Mouse (Mus musculus) forebrain, embryonic 11.5 days (tissue): ENCODE results near the gene Sirt2. TPM values are rescaled to one million over a fixed set of nuclear protein-coding genes. Genes with fewer than 3 reads are reported as not detected.

Source experiments
- ATAC-seq: fragments of 200-750 bp; cut with Nextera tagmentation; replicated peaks from 2 replicates; pipeline ENCODE4 v1.8.0; 2017; ENCODE audit warnings: moderate TSS enrichment; ENCODE audit not compliant: low FRiP score
- DNase-seq: peaks from one replicate; pipeline ENCODE4 v3.0.0-alpha.2; 2017; ENCODE audit warnings: low spot score
- H3K27ac ChIP-seq: fragments of 300-500 bp; sonication (generic); 2 replicates; pipeline ENCODE4 v1.5.1; 2014; ENCODE audit warnings: low read depth, low read length
- H3K27me3 ChIP-seq: fragments of 300-500 bp; sonication (generic); 2 replicates; pipeline ENCODE4 v1.6.1; 2014; ENCODE audit warnings: mild to moderate bottlenecking, low read length, mixed read lengths; ENCODE audit not compliant: control insufficient read depth, insufficient read depth
- H3K36me3 ChIP-seq: fragments of 300-500 bp; sonication (generic); 2 replicates; pipeline ENCODE4 v1.6.1; 2014; ENCODE audit warnings: mild to moderate bottlenecking, low read length, moderate library complexity, mixed read lengths; ENCODE audit not compliant: control insufficient read depth, insufficient read depth
- H3K4me1 ChIP-seq: fragments of 300-500 bp; sonication (generic); replicated peaks from 2 replicates; pipeline ENCODE4 v1.6.1; 2014; ENCODE audit warnings: low read length, mixed read lengths; ENCODE audit not compliant: control insufficient read depth, insufficient read depth
- H3K4me2 ChIP-seq: fragments of 300-500 bp; sonication (generic); 2 replicates; pipeline ENCODE4 v1.6.1; 2014; ENCODE audit warnings: low read depth, mild to moderate bottlenecking, low read length, moderate library complexity, mixed read lengths; ENCODE audit not compliant: severe bottlenecking
- H3K4me3 ChIP-seq: fragments of 300-500 bp; sonication (generic); 2 replicates; pipeline ENCODE4 v1.5.1; 2014; ENCODE audit warnings: low read depth, low read length
- H3K9ac ChIP-seq: fragments of 300-500 bp; sonication (generic); 2 replicates; pipeline ENCODE4 v1.6.1; 2014; ENCODE audit warnings: low read length
- H3K9me3 ChIP-seq: fragments of 300-500 bp; sonication (generic); 2 replicates; pipeline ENCODE4 v1.6.1; 2016; ENCODE audit warnings: low read length, mixed read lengths; ENCODE audit not compliant: control insufficient read depth
- WGBS: fragments of 180-500 bp; shearing (Covaris S2); extraction: QIAGEN DNeasy Blood & Tissue Kit; methylation state at CpG from one replicate; pipeline ENCODE4 v1.1.7; 2014; 5-methylcytosine and 5-hydroxymethylcytosine counted together
- polyA plus RNA-seq: library from polyadenylated mRNA; unstranded; fragments of >200 nt; fragmentation: Nextera tagmentation; extraction: Ambion mirVana; gene quantifications from 2 replicates; pipeline ENCODE4 v1.2.1, GENCODE M21; 2014

Gene Sirt2
- polyA plus RNA-seq, 1 experiment from 2014 or later = 63.5 TPM

GRCm38 (mm10) chr7:28727649-28728340, 38.7 kb upstream of the Sirt2 start:
- ATAC-seq (no peak), DNase-seq (no peak)
- H3K4me2 ChIP-seq = no peak overlapping the region
- H3K27me3 ChIP-seq = peaks cover 2% of the 10 kb centered on the region; the same call in 1 of the 2 replicates
- 66% methylated on average over 10 of the region's 10 CpGs for WGBS
- H3K36me3 ChIP-seq = no peaks in the 10 kb centered on the region
- peaks cover 5% of the 10 kb centered on the region; the same call in 1 of the 2 replicates for H3K4me1 ChIP-seq
- no peak overlapping the region for H3K9ac ChIP-seq
- no peak overlapping the region for H3K4me3 ChIP-seq
- no peak overlapping the region for H3K27ac ChIP-seq
- no peaks in the 10 kb centered on the region; the same call in 1 of the 2 replicates for H3K9me3 ChIP-seq

GRCm38 (mm10) chr7:28732341-28733142, 34.0 kb upstream of the Sirt2 start:
- peak overlapping the region; percentile 44 for H3K4me3 ChIP-seq
- ATAC-seq (peak; percentile 83), DNase-seq (peak; percentile 89)
- peaks cover 7% of the 10 kb centered on the region for H3K4me1 ChIP-seq
- no peaks in the 10 kb centered on the region for H3K36me3 ChIP-seq
- no peak overlapping the region for H3K27ac ChIP-seq
- peak overlapping the region; percentile 56 for H3K9ac ChIP-seq
- 3% methylated on average over 58 of the region's 58 CpGs for WGBS
- no peaks in the 10 kb centered on the region; the same call in 1 of the 2 replicates for H3K9me3 ChIP-seq
- H3K27me3 ChIP-seq = peaks cover 2% of the 10 kb centered on the region; the same call in 1 of the 2 replicates
- H3K4me2 ChIP-seq = peak overlapping the region; percentile 70

- ATAC-seq = 0 out of 2 replicates have a peak, but pooled peaks have one; percentile 47
- peak overlapping the region; percentile 29; the same call in 1 of the 2 replicates for H3K9ac ChIP-seq
Measured at GRCm38 (mm10) chr7:28733211-28733610, 33.3 kb upstream of the Sirt2 start.

GRCm38 (mm10) chr7:28735701-28736100, 30.8 kb upstream of the Sirt2 start:
- Histone ChIP-seq H3K27me3 (peaks cover 2% of the 10 kb centered on the region; the same call in 1 of the 2 replicates), H3K4me2 (no peak overlapping the region), H3K9me3 (no peaks in the 10 kb centered on the region; the same call in 1 of the 2 replicates), H3K4me1 (peaks cover 7% of the 10 kb centered on the region), H3K27ac (no peak overlapping the region), H3K4me3 (no peak overlapping the region), H3K9ac (no peak overlapping the region), H3K36me3 (no peaks in the 10 kb centered on the region)
- 79% methylated on average over 6 of the region's 6 CpGs for WGBS
- no peak for ATAC-seq
- no peak for DNase-seq

More at GRCm38 (mm10) chr7:28733211-28733610, 33.3 kb upstream of the Sirt2 start:
- peaks cover 7% of the 10 kb centered on the region for H3K4me1 ChIP-seq
- no peak for DNase-seq
- no peaks in the 10 kb centered on the region; the same call in 1 of the 2 replicates for H3K9me3 ChIP-seq
- 11% methylated on average over 11 of the region's 11 CpGs for WGBS
- peak overlapping the region; percentile 44 for H3K4me3 ChIP-seq
- peaks cover 2% of the 10 kb centered on the region; the same call in 1 of the 2 replicates for H3K27me3 ChIP-seq
- H3K27ac ChIP-seq = no peak overlapping the region
- no peaks in the 10 kb centered on the region for H3K36me3 ChIP-seq
- H3K4me2 ChIP-seq = peak overlapping the region; percentile 70

GRCm38 (mm10) chr7:28739829-28740228, 26.7 kb upstream of the Sirt2 start:
- no peaks in the 10 kb centered on the region for H3K36me3 ChIP-seq
- no peak overlapping the region for H3K27ac ChIP-seq
- no peaks in the 10 kb centered on the region for H3K9me3 ChIP-seq
- no peak overlapping the region for H3K4me3 ChIP-seq
- H3K27me3 ChIP-seq = no peaks in the 10 kb centered on the region
- H3K4me2 ChIP-seq = no peak overlapping the region
- no peak overlapping the region for H3K9ac ChIP-seq
- DNase-seq (no peak), ATAC-seq (no peak)
- H3K4me1 ChIP-seq = no peaks in the 10 kb centered on the region; the same call in 1 of the 2 replicates
- 96% methylated on average over 21 of the region's 21 CpGs for WGBS

- no peak for DNase-seq
- Histone ChIP-seq H3K36me3 (no peaks in the 10 kb centered on the region; the same call in 1 of the 2 replicates), H3K27ac (no peak overlapping the region), H3K9me3 (no peaks in the 10 kb centered on the region), H3K27me3 (no peaks in the 10 kb centered on the region), H3K4me1 (no peaks in the 10 kb centered on the region; the same call in 1 of the 2 replicates), H3K4me3 (peak overlapping the region; percentile 58), H3K9ac (peak overlapping the region; percentile 71), H3K4me2 (peak overlapping the region; percentile 60)
- WGBS = 47% methylated on average over 9 of the region's 9 CpGs
- ATAC-seq = no peak
Measured at GRCm38 (mm10) chr7:28740949-28741348, 25.6 kb upstream of the Sirt2 start.

GRCm38 (mm10) chr7:28741368-28741708, 25.2 kb upstream of the Sirt2 start:
- Histone ChIP-seq H3K4me1 (no peaks in the 10 kb centered on the region; the same call in 1 of the 2 replicates), H3K4me2 (peak overlapping the region; percentile 60), H3K27ac (no peak overlapping the region), H3K27me3 (no peaks in the 10 kb centered on the region), H3K4me3 (peak overlapping the region; percentile 58), H3K9me3 (no peaks in the 10 kb centered on the region), H3K36me3 (no peaks in the 10 kb centered on the region; the same call in 1 of the 2 replicates), H3K9ac (peak overlapping the region; percentile 71)
- peak; percentile 57 for DNase-seq
- peak; percentile 24 for ATAC-seq
- WGBS = 2% methylated on average over 13 of the region's 13 CpGs

- Histone ChIP-seq H3K4me1 (no peaks in the 10 kb centered on the region; the same call in 1 of the 2 replicates), H3K9ac (peak within 1 kb of the TSS; percentile 71), H3K9me3 (no peaks in the 10 kb centered on the region), H3K27ac (no peak within 1 kb of the TSS), H3K27me3 (no peaks in the 10 kb centered on the region), H3K4me3 (peak within 1 kb of the TSS; percentile 58), H3K36me3 (no peaks in the 10 kb centered on the region; the same call in 1 of the 2 replicates), H3K4me2 (peak within 1 kb of the TSS; percentile 60)
- DNase-seq (peak; percentile 96), ATAC-seq (peak; percentile 99)
- WGBS = under 1% methylated on average over 39 of the region's 39 CpGs
Measured at GRCm38 (mm10) chr7:28741709-28742438, 24.7 kb upstream of the Sirt2 start, which contains the start of the genes Mrps12 and Sars2. Gene Mrps12, minus strand, starts transcription at chr7:28741820. Gene Sars2, plus strand, starts transcription at chr7:28741992.
